Mouse (Mus musculus) cerebellum, adult 2 months (tissue): ENCODE data around the gene Ahdc1.

Experiments
- CTCF ChIP-seq: fragments of 200-500 bp; IDR thresholded peaks from 2 replicates; pipeline ENCODE4 v1.5.1; 2011; ENCODE audit warnings: low read depth, mild to moderate bottlenecking, control low read depth, low read length, moderate library complexity, borderline replicate concordance; ENCODE audit not compliant: insufficient read depth
- POLR2A ChIP-seq: fragments of 200-500 bp; IDR thresholded peaks from 2 replicates; pipeline ENCODE4 v1.6.1; 2011; ENCODE audit warnings: low read length, control low read depth, borderline replicate concordance; ENCODE audit not compliant: insufficient read depth

- TF ChIP-seq CTCF (no peak), POLR2A (no peak)
These were observed 96.8 kb downstream of the Ahdc1 start for GRCm38 (mm10) chr4:133107788-133108281.
